Mouse (Mus musculus) kidney, adult 8-10 months (tissue): ENCODE measurements around the gene St6gal2.

Experiments used
- DNase-seq, 2 experiments: peaks; one replicate each; pipeline ENCODE4 v3.0.0; 2022

St6gal2 gene

DNA sequence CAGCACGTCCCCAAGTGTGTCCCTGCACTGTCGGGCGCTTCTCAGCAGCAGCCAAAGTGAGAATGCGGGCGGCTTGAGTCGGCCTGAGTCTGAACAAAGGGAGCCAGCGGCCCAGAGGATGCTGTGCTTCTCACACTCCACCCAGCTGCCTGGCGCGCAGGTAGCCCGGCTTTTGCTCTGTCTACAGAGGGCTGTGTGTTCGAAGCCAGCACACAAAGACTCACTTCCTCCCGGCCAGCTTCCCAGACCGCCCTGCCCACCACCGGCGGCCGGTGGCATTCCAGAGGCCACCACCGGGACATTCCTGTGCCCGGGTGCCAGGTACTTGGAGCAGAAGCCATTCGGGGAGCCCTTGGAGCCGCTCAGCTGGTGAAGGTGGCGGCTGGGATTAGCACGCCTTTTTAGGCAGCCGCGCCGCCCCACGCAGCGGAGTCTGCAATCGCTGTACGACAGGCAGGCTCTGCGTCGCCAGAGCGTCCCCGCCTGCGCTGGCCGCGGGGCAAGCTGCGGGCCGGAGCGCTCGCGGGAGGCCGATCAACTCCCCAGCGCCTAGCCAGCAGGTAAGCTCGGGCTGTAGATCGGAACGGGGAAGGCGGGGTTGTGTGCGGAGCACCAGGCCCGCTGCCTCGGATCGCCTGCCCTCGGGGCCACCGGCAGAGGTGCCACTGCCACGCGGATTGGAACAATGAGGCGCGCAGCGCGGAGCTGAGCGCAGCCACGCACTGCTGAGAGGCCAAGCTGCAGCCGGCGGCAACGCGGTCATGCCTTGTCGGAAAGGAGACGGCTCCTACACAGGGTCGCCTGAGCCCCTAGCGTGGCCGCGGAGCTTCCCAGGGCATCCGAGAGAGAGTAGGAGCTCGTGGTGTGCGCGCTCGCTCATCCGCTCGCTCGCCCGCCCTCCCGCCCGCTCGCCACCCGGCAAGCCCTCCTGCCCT, at the start of gene St6gal2:
TSS of gene St6gal2 (plus strand) at position 133 of the 935 bp plus-strand sequence.
- DNase-seq: no peak

DNA sequence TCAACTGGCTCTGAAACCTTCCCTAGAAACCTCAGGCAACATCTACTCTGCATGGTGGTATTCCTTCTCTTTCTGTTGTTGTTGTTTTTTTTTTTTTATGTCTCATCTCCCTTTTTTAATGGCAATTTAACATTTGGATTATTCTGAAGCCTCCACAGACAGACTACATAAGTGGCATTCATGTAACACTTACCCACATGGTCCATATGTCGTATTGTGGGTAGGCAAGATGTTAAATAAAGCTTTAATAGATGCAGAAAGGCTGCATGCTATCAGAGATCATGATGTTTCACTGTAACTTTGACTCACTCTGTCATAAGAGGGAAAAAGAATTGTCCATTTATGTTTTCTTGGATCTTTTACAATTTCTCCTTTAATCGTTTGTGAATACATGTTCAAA, 39.1 kb upstream of the St6gal2 start:
- no peak for DNase-seq

DNA sequence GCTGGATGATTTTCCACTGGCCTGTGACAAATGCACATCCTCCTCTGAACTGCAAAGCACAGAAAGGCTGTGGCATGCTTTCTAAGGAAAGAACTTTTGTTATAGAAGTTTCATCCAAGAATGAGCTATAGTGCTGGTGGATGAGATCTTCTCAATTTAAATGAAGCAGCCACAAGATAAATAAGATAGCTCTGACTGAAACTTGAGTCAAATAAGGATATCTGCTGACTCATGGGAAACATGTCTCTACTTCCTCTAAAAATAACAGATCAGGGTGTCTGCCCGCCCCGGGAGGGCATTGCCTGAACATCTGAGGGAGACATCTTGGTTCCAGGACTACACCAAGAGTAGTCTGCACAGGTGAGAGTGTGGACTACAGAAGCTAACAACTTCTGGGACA, 28.7 kb upstream of the St6gal2 start:
- DNase-seq: no peak

DNA sequence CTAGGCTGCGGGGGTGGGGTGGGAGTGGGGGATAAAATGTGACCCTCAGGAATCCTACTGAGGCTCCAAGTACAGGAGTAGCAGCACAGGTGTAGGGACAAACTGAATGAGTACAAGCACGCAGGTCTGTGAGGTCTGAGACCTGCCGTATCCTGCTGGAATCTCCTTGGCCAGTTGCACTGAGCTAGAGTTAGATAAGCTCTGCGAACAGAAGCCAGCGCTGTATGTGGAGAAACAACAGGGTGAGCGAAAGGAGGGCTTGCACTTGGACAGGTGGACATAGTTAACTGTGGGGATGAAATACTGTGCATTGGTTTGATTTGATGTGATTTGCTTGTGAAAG, 974 bp downstream of the St6gal2 start:
- DNase-seq: no peak

DNA sequence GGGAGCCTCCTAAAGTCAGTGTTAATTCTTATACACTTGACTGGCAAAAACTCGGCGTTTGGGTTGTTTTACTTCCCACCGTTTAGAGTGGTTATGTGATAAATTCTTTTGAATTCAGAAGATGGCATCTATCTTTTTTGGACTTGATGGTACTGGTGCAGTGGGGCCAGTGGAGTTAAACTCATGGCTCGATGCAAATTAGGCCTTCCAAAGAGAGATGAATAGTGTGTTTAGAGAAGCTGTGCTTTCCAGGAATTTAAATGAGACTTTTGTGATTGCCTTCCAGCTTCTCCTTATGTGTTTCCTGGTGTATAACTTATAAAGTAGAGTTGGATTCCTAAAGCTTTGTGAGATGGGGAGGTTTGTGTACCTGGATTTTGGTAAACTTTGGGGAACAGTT, 1.5 kb downstream of the St6gal2 start:
- DNase-seq: no peak

DNA sequence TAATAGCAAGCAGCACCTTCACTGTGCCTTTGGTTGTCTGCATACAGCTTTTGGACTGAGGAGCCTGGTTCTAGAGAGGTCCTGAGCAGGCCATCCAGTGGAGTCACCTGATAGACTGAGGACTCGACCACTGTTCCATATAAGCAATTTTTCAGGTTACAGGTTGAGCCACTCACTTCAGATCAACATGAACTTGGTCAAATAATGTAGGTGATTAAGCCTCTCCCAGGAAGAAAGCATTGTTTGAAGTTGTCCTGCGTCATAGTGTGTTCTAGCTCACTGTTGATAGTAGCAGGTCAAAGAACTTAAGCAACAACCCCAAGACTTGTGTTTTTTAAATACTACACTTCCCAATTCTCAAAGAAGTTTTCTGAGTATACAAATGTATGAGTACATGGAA, 5.8 kb downstream of the St6gal2 start:
- DNase-seq: no peak

DNA sequence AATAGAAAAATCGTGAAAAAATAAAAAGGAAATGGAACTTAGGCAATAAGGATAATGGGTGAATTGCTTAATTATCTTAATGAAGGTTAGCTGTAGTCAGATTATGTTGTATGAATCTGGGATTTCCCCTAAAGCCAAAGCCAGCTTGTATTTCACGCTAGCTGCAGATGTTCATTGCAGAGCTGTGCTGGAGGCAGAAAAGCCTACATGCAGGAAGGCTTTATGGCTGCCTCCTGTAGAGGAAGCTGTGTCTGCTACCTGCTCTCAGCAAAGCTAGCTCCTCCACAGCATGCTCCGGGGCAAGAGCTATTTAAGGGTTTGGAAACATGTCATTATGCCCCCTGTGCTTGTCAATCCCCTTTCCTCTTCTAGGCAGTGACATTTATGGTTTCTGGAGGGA, 9.3 kb downstream of the St6gal2 start:
- DNase-seq: no peak

DNA sequence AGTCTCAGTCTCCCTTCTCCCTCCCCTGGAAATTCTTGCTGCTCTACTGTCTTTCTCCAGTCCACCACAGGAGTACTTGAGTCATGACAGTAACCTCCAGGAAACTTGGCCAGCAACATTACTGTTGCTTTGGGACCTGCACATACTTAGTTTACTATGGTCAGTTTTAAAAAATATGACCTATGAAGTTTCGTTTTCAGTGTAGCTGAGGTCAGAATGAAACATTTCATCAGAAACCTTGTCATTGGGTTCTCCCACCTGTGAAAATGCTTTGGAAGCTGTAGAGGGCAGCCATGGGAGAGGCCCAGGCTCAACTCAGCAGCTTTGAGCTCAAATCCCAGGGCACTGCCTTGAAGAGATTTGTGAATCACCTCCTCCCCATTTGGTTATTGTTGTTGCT, 15.0 kb downstream of the St6gal2 start:
- DNase-seq: no peak

DNA sequence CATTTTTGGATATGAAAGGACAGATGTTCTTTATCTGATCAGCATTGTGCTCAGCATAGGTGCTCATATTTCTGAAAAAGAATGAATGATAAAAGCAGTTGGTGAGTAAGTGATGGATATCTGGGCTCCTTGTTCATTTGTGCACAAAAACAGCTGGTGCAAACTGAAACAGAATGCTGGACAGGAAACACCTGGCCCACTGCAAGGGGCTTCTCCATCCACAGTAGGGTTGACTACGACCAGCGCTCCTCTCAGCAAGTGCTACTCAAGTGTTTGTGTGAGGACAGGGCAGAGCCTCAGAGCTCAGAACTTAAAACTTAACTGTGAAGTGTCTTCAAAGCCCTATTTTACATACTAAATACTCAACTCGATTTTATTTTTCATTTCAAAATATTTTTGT, 22.4 kb downstream of the St6gal2 start:
- DNase-seq: no peak

DNA sequence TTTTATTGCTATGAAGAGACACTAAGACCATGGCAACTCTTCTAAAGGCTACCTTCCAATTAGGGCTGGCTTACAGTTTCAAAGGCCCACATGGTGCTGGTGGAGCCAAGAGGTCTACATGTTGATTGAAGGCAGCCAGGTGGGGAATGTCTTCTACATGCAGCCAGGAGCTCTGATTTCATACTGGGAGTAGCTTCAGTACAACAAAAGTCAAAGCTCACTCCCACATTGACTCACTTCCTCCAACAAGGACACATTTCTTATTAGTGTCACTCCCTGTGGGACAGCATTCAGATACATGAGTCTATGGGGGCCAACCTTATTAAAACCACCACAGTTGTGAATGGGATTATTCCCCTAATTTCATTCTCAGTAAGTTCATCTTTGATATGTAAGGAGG, 23.8 kb downstream of the St6gal2 start:
- DNase-seq: no peak

DNA sequence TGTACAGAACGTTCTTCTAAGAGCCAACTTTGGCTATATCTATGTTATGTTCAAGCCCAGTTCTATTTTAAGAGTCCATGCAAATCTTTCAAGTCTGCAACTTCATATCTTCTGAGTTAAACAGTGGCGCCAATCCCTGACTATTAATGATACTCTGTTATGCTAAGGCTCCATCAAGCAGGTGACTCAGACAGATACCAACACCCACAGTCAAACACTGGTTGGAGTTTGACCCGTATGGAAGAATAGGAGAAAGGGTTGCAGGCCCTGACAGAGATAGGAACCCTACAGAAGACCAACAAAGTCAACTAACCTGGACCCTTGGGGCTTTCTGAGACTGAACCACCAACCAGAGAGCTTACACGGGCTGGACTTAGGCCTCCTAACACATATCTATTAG, 30.8 kb downstream of the St6gal2 start:
- DNase-seq: no peak

DNA sequence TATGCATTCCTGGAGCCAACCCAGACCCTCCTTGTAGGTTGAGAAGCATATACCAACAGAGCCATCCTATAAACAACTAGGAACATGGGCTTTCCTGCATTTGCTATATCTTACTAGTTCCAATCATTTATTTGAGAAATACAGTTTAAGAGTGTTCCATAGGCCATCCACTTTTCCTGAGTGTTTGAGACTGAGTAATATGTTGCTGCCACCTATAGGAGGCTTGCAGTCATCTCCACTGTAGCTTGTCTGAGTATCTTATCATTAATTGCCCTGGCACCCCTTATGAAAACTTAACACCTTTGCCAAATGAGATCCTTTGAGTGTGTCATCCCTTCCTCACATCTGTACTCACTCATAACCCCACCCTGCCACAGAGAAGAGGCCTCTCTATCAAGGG, 32.2 kb downstream of the St6gal2 start:
- DNase-seq: no peak

DNA sequence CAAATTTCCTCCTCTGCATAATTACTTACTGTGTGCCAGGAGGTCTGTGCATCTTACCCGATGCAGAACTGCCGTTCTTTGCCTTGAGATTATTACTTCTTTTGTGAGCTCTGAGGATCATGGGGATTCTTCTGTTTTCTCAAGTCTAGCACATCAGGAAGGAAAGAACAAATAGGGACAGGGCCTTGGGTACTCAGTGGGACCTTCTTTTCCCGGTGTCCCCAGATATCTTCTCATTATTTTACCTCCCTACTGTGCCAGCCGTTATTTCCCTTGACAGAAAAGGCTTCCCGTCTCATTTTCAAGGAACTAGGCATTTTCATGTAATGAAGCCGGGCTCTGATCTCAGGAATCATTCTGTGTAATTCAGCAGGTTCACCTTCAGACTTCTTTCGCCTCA, 34.2 kb downstream of the St6gal2 start:
- DNase-seq: no peak

DNA sequence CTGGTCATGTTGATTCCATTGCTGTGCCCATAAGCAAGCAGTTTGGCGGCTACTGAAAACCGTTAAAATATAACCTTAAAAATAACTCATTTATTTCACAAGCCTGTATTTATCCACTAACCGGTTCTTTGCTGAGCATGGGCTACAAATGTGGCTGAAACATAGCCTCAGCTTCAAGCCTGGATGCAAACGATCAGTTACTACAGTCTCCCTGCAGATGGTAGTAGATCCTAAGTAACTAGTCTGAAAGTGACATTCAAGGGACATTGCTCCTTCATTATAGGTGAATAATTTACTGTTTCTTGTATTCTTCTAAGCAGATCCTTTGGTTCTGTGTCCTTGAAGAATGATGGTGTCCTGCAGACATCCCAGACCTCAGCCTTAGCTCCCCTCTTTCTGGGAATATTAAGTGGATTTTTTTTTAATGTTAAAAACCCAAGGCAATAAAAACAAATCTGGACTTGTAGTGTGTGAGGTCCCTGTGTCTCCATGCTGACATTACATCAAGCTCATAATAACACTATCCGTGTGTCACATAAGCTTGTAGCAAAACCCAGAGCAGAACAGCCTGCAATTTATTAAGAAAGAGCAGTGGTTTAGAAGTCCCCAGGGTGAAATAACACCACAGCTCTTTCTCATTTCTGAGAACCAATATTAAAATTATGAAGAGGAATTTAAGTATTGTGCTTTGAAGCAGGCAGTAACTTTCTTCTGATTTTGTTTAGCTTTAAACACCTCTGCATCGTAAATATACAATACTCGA, 39.1 kb downstream of the St6gal2 start:
- DNase-seq: no peak

DNA sequence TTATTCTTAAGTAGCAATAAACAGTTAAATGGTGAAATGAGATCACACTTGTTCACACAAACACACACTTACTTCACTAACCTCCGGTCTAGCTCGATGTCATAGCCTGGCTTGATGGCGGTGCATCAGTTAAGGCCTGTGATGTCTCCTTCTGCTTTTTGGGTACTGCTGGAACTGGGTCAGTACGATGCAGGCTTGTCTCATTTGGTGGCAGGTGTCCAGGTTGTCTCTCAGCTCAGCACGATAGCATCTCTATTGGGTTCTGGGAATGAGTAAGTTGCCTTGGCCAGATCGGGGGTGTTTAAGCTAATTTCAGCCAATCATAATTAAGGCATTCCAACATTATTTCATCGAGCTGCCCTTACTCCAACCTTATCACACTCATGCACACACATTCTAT, 86.7 kb downstream of the St6gal2 start:
- no peak for DNase-seq

DNA sequence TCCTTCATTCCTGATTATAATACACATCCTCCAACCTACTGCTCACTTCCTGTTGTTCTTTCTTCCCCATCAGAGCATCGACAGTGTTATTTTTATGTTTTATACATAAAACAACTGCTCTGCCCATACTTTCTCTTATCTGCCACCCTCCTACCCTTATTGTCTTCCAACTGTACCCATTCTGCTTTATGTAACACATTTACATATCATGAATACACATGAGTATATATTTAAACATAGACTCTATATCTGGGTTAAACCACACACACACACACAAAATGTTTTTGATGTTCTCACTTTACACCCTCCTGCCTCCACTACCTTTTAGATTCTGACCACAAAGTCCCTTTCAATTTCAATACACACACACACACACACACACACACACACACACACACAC, 103.3 kb downstream of the St6gal2 start:
- no peak for DNase-seq

DNA sequence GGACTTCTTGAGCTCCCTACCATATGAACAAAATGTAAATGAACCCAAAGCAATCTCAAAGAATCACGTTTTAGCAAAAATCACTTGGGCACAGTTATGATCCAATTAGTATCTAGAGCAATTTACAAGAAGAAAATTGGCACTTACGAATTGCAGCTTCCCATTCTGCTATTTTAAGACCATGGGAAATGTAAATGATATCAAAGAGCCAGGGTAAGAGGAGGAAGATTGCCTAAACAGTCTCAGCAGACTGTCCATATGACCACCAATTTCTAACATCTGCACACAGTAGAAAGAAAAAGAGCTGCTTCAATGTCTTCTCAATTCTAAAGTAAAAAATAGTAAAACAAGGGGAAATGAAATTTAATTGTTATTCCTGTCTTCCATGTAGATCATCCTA, 116.6 kb downstream of the St6gal2 start:
- no peak for DNase-seq
